In genomic region chr14:115432368-115432767, GRCm38 (mm10) we compare ENCODE assay signal across 21 mouse cellular contexts.
"Had no signal": no experiment of that assay in that cellular context is flagged by ENCODE, and none has a peak within 500 bp of the region (broad histone marks: within the 10 kb centered on the region; RNA-seq: fewer than 3 reads in every experiment).

No protein-coding gene starts in this region.

- ATAC-seq: liver, embryonic 12.5 days; midbrain, embryonic 13.5 days; midbrain, embryonic 16.5 days had no signal

- H3K4me1 ChIP-seq: limb, embryonic 13.5 days; liver, embryonic 12.5 days; liver, embryonic 15.5 days; lung, embryonic 15.5 days; megakaryocyte, embryonic 14.5 days; midbrain, embryonic 10.5 days; midbrain, embryonic 13.5 days had no signal

- H3K27me3 ChIP-seq: limb, embryonic 13.5 days; liver, embryonic 12.5 days; liver, embryonic 15.5 days; lung, embryonic 15.5 days; megakaryocyte, embryonic 14.5 days; midbrain, embryonic 13.5 days had no signal

- H3K4me3 ChIP-seq: layer of hippocampus, adult 2 months; limb, embryonic 10.5 days; limb, embryonic 13.5 days; liver, embryonic 12.5 days; liver, embryonic 15.5 days; lung, embryonic 15.5 days; megakaryocyte, embryonic 14.5 days; midbrain, embryonic 10.5 days; midbrain, embryonic 13.5 days; myocyte had no signal

- H3K9me3 ChIP-seq: limb, embryonic 10.5 days; limb, embryonic 13.5 days; liver, embryonic 12.5 days; liver, embryonic 15.5 days; lung, embryonic 15.5 days; megakaryocyte, embryonic 14.5 days; midbrain, embryonic 10.5 days; midbrain, embryonic 13.5 days had no signal

- H3K4me2 ChIP-seq: limb, embryonic 13.5 days; liver, embryonic 12.5 days; liver, embryonic 15.5 days; lung, embryonic 15.5 days; midbrain, embryonic 13.5 days had no signal

- H3K27ac ChIP-seq: layer of hippocampus, adult 2 months; limb, embryonic 10.5 days; limb, embryonic 13.5 days; liver, embryonic 12.5 days; liver, embryonic 15.5 days; lung, embryonic 15.5 days; midbrain, embryonic 10.5 days; midbrain, embryonic 13.5 days had no signal

- H3K36me3 ChIP-seq: limb, embryonic 10.5 days; limb, embryonic 13.5 days; liver, embryonic 12.5 days; liver, embryonic 15.5 days; lung, embryonic 15.5 days; midbrain, embryonic 10.5 days; midbrain, embryonic 13.5 days had no signal

- DNase-seq: kidney, adult 9 months; kidney, postnatal 14 days; kidney, postnatal 4 days; layer of hippocampus, adult 9-11 months; liver; lung, adult 18-20 months; lung, postnatal 10 days; lung, postnatal 36 days; thymus, adult 18-20 months; thymus, postnatal 4 days had no signal

- H3K9ac ChIP-seq: limb, embryonic 13.5 days; liver, embryonic 12.5 days; liver, embryonic 15.5 days; lung, embryonic 15.5 days; midbrain, embryonic 13.5 days had no signal
